Mouse (Mus musculus) heart, postnatal 0 days (tissue): ENCODE measurements around the gene Ccdc6. TPM values are rescaled to one million over a fixed set of nuclear protein-coding genes. Genes with fewer than 3 reads are reported as not detected.

Experiments
- ATAC-seq: fragments of 200-750 bp; cut with Nextera tagmentation; 2 replicates; pipeline ENCODE4 v1.8.0; 2017; ENCODE audit warnings: low read depth, moderate number of reproducible peaks, moderate library complexity; ENCODE audit not compliant: insufficient read depth
- DNase-seq: peaks from one replicate; pipeline ENCODE4 v3.0.0-alpha.2; 2016; ENCODE audit warnings: low spot score
- H3K27ac ChIP-seq: fragments of 300-500 bp; sonication (generic); 2 replicates; pipeline ENCODE4 v1.5.1; 2014; ENCODE audit warnings: low read depth, mild to moderate bottlenecking
- H3K27me3 ChIP-seq: fragments of 300-500 bp; sonication (generic); 2 replicates; pipeline ENCODE4 v1.6.1; 2014; ENCODE audit warnings: low read length, mixed read lengths; ENCODE audit not compliant: control insufficient read depth, insufficient read depth
- H3K36me3 ChIP-seq: fragments of 300-500 bp; sonication (generic); replicated peaks from 2 replicates; pipeline ENCODE4 v1.6.1; 2014; ENCODE audit warnings: low read length, mixed read lengths; ENCODE audit not compliant: control insufficient read depth, insufficient read depth
- H3K4me1 ChIP-seq: fragments of 300-500 bp; sonication (generic); 2 replicates; pipeline ENCODE4 v1.6.1; 2014; ENCODE audit warnings: antibody characterized with exemption; ENCODE audit not compliant: control insufficient read depth, insufficient read depth
- H3K4me2 ChIP-seq: fragments of 300-500 bp; sonication (generic); 2 replicates; pipeline ENCODE4 v1.6.1; 2014; ENCODE audit warnings: low read depth, mild to moderate bottlenecking, low read length, moderate library complexity
- H3K4me3 ChIP-seq: fragments of 300-500 bp; sonication (generic); 2 replicates; pipeline ENCODE4 v1.5.1; 2014; ENCODE audit warnings: low read depth, low read length
- H3K9ac ChIP-seq: fragments of 300-500 bp; sonication (generic); replicated peaks from 2 replicates; pipeline ENCODE4 v1.6.1; 2014; ENCODE audit warnings: low read depth, low read length, mixed read lengths
- H3K9me3 ChIP-seq: fragments of 300-500 bp; sonication (generic); replicated peaks from 2 replicates; pipeline ENCODE4 v1.6.1; 2016; ENCODE audit warnings: low read length; ENCODE audit not compliant: control insufficient read depth
- CTCF ChIP-seq: IDR thresholded peaks from 2 replicates; pipeline ENCODE4 v1.5.1; 2016; ENCODE audit warnings: antibody characterized with exemption, control low read depth, low read depth
- EP300 ChIP-seq: IDR thresholded peaks from 2 replicates; pipeline ENCODE4 v1.6.1; 2016; ENCODE audit warnings: antibody characterized with exemption, low read depth
- WGBS: fragments of 180-500 bp; shearing (Covaris S2); extraction: QIAGEN DNeasy Blood & Tissue Kit; methylation state at CpG from one replicate; pipeline ENCODE4 v1.1.7; 2014; 5-methylcytosine and 5-hydroxymethylcytosine counted together
- polyA plus RNA-seq: library from polyadenylated mRNA; unstranded; fragments of >200 nt; fragmentation: Nextera tagmentation; extraction: Ambion mirVana; gene quantifications from 2 replicates; pipeline ENCODE4 v1.2.1, GENCODE M21; 2015
- total RNA-seq: library from RNA; depleted of rRNA; stranded (reverse); fragments of >200 nt; gene quantifications from 2 replicates; pipeline ENCODE4 v1.2.3, GENCODE M21; 2014; ENCODE audit warnings: low replicate concordance

Gene Ccdc6
- total and polyA plus RNA-seq, 2 experiments from 2014 or later: 7.7 to 10.4 TPM

DNA sequence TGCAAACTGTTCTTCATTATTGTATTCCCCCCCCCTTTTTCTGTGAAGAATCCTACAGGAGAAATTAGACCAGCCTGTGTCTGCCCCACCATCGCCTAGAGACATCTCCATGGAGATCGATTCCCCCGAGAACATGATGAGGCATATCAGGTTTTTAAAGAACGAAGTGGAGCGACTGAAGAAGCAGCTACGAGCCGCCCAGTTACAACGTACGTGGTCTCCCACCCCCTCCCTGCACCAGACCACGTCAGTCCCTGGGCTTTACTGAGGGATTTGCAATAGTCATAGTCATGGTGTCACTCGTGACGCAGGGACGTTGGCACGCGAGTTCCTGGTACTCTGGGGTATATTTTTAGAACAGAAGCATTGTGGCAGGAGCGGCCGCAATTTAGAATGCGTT is 72.1 kb downstream of the Ccdc6 start:
- Histone ChIP-seq H3K27ac (peak overlapping the region; percentile 57), H3K4me2 (peak overlapping the region; percentile 37), H3K27me3 (no peaks in the 10 kb centered on the region), H3K36me3 (peaks cover 45% of the 10 kb centered on the region), H3K9ac (no peak overlapping the region), H3K4me1 (peaks cover 10% of the 10 kb centered on the region; the same call in 1 of the 2 replicates), H3K4me3 (no peak overlapping the region), H3K9me3 (no peaks in the 10 kb centered on the region)
- no peak for TF ChIP-seq CTCF
- TF ChIP-seq EP300: peak; percentile 74
- DNase-seq: peak; percentile 78
- 37% methylated on average over 18 of the region's 18 CpGs for WGBS
- peak; percentile 86 for ATAC-seq

- Histone ChIP-seq H3K9ac (no peak overlapping the region), H3K4me1 (peaks cover 4% of the 10 kb centered on the region; the same call in 1 of the 2 replicates), H3K9me3 (no peaks in the 10 kb centered on the region), H3K4me2 (no peak overlapping the region), H3K36me3 (peaks cover 74% of the 10 kb centered on the region), H3K27me3 (no peaks in the 10 kb centered on the region), H3K27ac (no peak overlapping the region), H3K4me3 (no peak overlapping the region)
- ATAC-seq (no peak), DNase-seq (no peak)
- WGBS: 51% methylated on average over 3 of the region's 3 CpGs
- TF ChIP-seq CTCF: peak; percentile 72
- TF ChIP-seq EP300: no peak
These were observed 76.4 kb downstream of the Ccdc6 start for GRCm38 (mm10) chr10:70173314-70173713.

- H3K4me3 ChIP-seq: no peak overlapping the region
- no peaks in the 10 kb centered on the region for H3K4me1 ChIP-seq
- H3K27ac ChIP-seq: no peak overlapping the region
- DNase-seq (no peak), ATAC-seq (no peak)
- no peaks in the 10 kb centered on the region for H3K9me3 ChIP-seq
- no peak overlapping the region for H3K9ac ChIP-seq
- peaks cover 65% of the 10 kb centered on the region for H3K36me3 ChIP-seq
- no peak overlapping the region for H3K4me2 ChIP-seq
- 78% methylated on average over 16 of the region's 16 CpGs for WGBS
- TF ChIP-seq CTCF: no peak
- no peak for TF ChIP-seq EP300
- no peaks in the 10 kb centered on the region for H3K27me3 ChIP-seq
These were observed 77.7 kb downstream of the Ccdc6 start for GRCm38 (mm10) chr10:70174494-70175190.

DNA sequence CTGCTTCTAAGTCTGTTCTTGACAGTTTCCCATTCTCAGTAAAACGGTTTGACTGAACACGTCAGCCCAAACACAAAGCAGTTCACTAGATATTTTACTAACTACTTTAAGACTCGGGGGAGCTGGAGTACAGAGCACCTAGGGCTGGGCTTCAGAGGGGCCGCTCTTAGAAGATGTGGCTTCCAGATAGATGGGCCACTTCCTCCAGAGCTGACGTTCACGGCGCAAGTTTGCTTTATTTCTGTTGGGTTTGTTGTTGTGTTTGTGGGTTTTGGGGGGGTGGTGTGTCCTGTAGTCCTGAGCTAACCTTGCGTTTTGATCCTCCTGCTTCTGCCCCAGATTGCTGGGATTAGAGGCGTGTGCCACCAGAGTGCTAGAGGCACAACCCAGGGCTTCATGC is 83.8 kb downstream of the Ccdc6 start:
- H3K27ac ChIP-seq: no peak overlapping the region
- WGBS: 87% methylated on average over 9 of the region's 9 CpGs
- no peak for TF ChIP-seq EP300
- no peak for TF ChIP-seq CTCF
- no peak overlapping the region for H3K4me3 ChIP-seq
- ATAC-seq: no peak
- H3K9ac ChIP-seq: no peak overlapping the region
- no peak for DNase-seq
- no peaks in the 10 kb centered on the region for H3K27me3 ChIP-seq
- peaks cover 28% of the 10 kb centered on the region for H3K36me3 ChIP-seq
- H3K4me1 ChIP-seq: peaks cover 11% of the 10 kb centered on the region; the same call in 1 of the 2 replicates
- H3K4me2 ChIP-seq: no peak overlapping the region
- H3K9me3 ChIP-seq: no peaks in the 10 kb centered on the region

DNA sequence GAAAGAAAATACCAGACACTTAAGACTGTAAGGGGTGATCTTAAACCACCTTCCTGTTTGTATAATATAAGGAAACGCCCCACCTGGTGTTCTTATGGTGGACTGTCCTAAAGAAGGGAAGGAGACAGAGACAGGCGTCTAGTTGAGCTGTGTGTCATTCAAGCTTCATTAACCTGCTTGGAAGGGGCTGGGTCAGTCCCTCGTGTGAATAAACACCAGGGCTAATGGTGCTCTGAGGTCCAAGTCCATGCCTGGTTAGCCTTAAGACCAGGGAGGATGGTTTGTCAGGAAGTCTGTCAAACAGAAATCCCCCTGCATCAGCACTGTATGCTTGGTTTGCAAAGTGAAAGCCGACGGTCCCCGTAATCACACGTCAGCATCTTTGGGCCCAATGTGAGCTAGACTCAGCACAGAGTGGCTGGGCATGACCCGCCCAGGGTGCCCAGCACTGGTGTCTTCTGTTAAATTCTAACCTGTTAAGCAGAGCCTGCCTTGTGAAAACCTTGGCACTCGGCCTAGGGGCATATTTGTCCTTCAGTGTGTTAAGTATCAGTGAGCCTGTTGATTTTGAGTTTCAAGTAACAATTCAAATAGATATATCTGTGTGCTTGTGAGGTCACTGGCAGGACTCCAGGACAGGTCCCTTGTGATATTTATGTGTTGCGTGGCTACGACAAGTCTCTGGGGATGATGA is 84.5 kb downstream of the Ccdc6 start:
- H3K4me3 ChIP-seq: no peak overlapping the region
- ATAC-seq (0 out of 2 replicates have a peak, but pooled peaks have one; percentile 38), DNase-seq (peak; percentile 21)
- 63% methylated on average over 11 of the region's 11 CpGs for WGBS
- H3K27ac ChIP-seq: 0 out of 2 replicates have a peak overlapping the region, but pooled peaks have one; percentile 21
- TF ChIP-seq CTCF (no peak), EP300 (no peak)
- no peak overlapping the region for H3K4me2 ChIP-seq
- no peak overlapping the region for H3K9ac ChIP-seq
- H3K4me1 ChIP-seq: peaks cover 11% of the 10 kb centered on the region; the same call in 1 of the 2 replicates
- H3K36me3 ChIP-seq: peaks cover 21% of the 10 kb centered on the region
- no peaks in the 10 kb centered on the region for H3K9me3 ChIP-seq
- H3K27me3 ChIP-seq: no peaks in the 10 kb centered on the region
